Mouse (Mus musculus) 3134 (cell line): ENCODE measurements around the gene Spata20.

Experiments
- DNase-seq: peaks from one replicate; pipeline ENCODE4 v3.0.0-alpha.2; 2011; ENCODE audit warnings: low spot score; ENCODE audit not compliant: insufficient read length; ENCODE audit errors: extremely low read depth

Gene Spata20

DNA sequence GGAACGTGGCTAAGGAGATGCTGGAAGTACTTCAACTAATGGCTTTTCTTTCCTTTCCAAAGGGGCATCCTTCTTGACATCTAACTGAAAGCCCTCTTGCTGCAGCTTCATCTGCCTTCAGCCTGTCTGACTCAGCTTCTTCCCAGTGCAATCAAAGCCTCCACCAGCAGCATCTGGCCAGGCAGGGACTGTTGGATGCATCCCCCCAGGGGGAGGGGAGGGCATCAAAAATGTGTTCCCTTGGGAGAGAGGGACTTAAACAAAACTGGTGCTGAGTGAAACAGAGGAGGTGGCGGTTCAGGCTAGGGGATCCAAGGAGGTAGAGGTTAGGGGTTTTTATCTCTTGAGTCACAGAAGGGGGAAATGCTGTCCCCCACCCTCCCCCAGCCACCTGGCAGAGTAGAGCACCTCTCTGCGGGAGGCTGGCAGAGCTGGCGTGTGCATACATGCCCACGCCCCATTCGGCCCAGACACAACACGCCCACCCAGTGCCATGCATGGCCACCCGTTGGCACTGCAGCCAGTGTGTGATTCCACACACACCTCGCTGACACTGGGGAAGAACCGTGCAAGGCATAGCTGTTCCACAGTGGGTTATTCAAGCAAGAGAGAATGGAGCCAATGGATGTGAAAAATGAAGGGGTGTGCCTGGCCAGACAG is 30.7 kb downstream of the Spata20 start:
- no peak for DNase-seq

DNA sequence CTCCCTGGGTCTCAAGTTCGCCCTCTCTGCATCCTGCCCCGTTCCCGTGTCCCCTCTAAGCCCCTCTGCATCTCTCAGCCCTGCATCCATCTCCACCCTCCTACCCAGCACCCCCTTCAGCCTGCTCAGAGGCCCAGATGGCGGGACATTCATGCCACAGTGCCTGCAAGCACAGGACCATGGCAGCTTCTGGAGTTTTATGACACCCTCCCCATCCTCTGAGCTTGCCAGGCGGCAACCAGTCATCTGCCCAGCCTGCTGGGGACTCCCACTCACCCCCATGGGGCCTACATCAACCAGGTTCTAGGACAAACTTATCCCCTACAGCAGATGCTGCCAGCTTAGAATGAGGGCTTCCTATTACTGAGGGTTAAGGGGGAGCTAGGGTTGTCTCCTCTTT is 31.2 kb downstream of the Spata20 start:
- no peak for DNase-seq

GRCm38 (mm10) chr11:94451091-94451773 is 34.7 kb downstream of the Spata20 start:
- DNase-seq, result no peak

DNA sequence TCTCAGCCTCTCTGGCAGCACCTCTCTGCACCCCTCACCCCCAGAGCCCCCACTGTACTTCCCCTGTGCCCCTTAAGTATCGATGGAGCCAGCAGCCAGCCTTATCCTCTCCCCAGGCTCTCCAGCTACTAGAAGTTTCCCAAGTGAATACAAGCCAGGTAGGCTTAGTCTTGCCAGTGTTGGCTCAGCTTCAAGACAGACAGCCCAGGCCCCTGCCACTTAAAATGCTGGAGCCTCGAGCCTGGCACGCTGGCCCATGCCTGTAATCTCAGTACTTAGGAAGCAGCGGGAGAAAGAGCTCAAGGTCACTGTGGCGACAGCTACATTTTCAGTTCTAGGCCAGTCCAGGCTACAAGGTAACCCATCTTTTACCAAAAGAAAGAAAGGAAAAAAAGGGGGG is 36.1 kb downstream of the Spata20 start:
- DNase-seq, result no peak

DNA sequence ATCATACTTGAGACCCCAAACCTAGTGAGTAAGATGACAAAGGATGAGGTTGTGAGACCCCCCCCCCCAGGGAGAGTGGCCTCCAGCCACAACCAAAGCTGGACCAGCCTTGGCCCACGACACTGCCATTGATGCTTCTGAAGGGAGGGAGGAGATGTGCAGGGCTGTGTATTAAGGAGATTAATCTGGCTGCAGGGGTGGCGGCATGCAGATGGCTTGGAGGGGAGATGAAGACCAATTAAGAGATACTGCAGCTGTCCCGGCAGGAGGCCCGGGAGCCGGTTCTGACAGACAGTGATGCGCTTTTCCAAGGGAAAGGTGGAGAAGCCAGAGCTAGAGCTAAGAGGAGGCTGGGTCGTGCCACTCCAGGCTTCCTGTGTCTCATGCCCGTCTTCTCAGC is 36.7 kb downstream of the Spata20 start:
- DNase-seq, result no peak

DNA sequence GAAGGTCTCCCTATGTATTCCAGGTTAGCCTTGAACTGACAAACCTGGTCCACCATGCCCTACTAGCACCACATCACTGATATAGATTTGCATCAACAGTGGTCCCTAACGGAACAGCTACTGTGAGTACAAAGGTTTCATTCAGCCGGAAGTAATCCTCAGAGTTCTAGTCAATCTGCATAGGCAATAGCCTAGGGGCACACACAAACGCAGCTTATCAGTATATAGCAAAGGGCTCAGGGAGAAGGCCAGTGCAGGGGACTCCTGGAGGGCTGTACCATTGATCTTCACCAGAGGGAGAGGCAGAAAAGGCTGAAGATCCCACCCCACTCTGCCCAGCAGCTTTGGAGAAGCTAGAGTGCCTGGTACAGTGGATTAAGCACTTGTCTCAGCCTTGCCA is 39.0 kb downstream of the Spata20 start:
- no peak for DNase-seq

DNA sequence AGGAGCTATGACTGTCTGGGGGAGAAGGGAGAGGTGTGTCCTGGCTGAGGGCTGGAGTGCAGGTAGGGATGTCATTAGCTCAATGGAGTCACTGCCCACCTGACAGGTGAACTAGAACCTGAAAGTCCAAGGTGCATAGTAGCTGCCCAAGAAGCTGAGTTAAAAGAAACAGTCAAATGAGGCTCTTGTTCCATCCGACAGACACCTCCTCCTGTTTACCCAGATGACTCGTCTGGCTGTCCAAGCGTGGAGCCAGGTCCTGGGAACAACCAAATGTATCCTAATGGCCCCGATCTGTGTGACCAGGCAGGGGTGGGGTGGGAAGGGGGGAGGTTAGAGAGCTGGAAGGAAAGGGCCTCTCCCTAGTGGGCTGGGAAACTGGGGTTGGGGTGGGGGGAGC is 40.7 kb downstream of the Spata20 start:
- no peak for DNase-seq

DNA sequence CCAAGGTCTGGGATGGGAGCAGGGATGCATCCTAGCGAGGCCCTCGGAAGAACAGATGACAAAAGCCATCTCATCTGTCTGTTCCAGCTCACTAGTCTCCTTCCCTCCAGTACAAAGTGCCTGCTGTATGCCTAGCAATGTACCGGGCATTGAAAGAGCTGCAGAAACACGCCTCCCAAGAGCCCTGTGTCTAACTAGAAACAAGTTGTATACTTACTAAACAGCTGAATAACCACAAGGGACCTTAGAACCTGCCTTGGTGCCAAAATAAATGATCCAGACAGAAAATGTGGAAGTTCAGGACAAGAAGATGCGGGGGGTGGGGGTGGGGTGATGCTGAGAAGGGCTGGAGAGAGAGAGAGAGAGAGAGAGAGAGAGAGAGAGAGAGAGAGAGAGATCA is 41.1 kb downstream of the Spata20 start:
- DNase-seq, result no peak

- DNase-seq, result no peak
Observed at GRCm38 (mm10) chr11:94441752-94442151, 44.2 kb downstream of the Spata20 start.

DNA sequence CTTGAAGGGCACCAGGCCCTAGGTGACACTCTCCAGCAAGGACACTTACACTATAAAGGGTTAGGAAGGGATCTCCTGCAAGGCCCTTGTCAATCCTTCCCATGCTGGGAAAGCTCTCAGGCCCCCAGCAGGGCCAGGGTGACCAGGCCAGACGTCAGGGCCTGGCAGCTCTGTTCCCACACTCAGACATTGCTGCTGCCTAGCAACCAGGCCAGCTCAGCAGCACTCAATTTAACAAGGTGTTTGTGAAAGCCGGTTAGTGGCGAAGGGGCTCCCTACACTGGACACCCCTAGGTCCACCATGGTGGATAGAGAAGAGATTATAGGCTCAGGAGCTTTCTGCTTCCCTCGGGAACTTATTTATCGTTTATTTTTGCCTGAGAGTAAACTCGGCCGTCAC is 44.9 kb downstream of the Spata20 start:
- no peak for DNase-seq

GRCm38 (mm10) chr11:94440421-94440820 is 45.6 kb downstream of the Spata20 start:
- DNase-seq, result no peak

- DNase-seq, result no peak
Observed at GRCm38 (mm10) chr11:94429011-94429651, 56.8 kb downstream of the Spata20 start.
